Mouse (Mus musculus): Measurements from ENCODE around the gene Cisd1. TPM values are rescaled to one million over a fixed set of nuclear protein-coding genes. Genes with fewer than 3 reads are reported as not detected.

Gene Cisd1
- polyA plus RNA-seq, 1 experiment from 2014 or later, result 108 TPM

DNA sequence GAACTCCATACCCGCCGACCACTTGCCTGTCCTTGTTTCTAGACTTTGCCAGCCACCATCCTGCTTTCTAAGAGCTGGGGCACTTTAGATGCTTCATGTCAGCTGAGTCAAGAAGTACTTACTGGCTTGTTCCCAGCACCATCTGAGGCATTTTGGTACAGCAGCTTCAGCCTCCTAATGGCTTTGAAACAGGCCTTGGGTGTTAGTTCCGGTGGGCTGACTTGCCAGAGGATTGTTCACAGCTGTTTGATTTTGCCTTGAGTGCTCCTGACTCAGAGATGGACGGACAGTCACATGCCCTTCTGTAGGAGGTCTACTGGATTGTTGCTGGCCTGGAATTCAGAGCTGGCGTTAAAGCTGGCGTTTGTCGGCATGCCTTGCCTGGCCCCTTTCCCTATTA lies 16.3 kb upstream of the Cisd1 start:
- H3K9ac ChIP-seq (ENCODE audit: low read length), result no peak overlapping the region
- no peaks in the 10 kb centered on the region for H3K9me3 ChIP-seq (ENCODE audit: control insufficient read depth, low read length)
- H3K4me1 ChIP-seq (replicated peaks; ENCODE audit: control insufficient read depth, insufficient read depth, low read length), result peaks cover 7% of the 10 kb centered on the region; the same call in 1 of the 2 replicates
- 77% methylated on average over 7 of the region's 7 CpGs for WGBS
- no peak overlapping the region for H3K4me2 ChIP-seq (ENCODE audit: low read length)
- no peak overlapping the region for H3K27ac ChIP-seq (ENCODE audit: low read depth)
- H3K4me3 ChIP-seq (ENCODE audit: low read depth, low read length), result no peak overlapping the region
- no peaks in the 10 kb centered on the region for H3K27me3 ChIP-seq (replicated peaks; ENCODE audit: control insufficient read depth, insufficient read depth, low read length)
- no peak for ATAC-seq (replicated peaks; ENCODE audit: low FRiP score, low TSS enrichment, low read depth)
- no peak for DNase-seq (ENCODE audit: low spot score)
- H3K36me3 ChIP-seq (ENCODE audit: control insufficient read depth, insufficient read depth, low read length), result no peaks in the 10 kb centered on the region

DNA sequence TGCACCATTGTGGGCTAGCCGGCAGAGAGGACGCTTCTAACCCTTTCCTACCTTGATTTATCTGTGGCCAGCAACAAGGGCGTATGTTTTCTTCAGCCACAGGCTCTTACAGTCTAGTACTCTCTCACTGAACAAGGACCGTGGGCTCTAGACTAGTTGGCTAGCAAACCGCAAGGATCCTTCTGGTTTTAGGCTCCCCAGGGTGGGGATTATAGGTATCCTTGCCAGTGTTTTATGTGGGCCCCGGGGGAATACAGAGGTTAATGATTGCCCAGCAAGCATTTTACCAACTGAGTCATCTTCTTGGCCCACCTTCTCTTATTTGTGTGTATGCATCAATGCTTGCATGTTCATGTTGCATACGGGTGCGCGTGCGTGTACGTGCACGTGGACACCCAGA lies 10.2 kb upstream of the Cisd1 start:
- H3K4me2 ChIP-seq (ENCODE audit: low read length), result no peak overlapping the region
- H3K27ac ChIP-seq (ENCODE audit: low read depth), result no peak overlapping the region
- ATAC-seq (replicated peaks; ENCODE audit: low FRiP score, low TSS enrichment, low read depth) (no peak), DNase-seq (ENCODE audit: low spot score) (no peak)
- H3K27me3 ChIP-seq (replicated peaks; ENCODE audit: control insufficient read depth, insufficient read depth, low read length), result no peaks in the 10 kb centered on the region
- H3K36me3 ChIP-seq (ENCODE audit: control insufficient read depth, insufficient read depth, low read length), result 0 out of 2 replicates have a peak, but pooled peaks cover 6% of the 10 kb centered on the region
- no peak overlapping the region for H3K4me3 ChIP-seq (ENCODE audit: low read depth, low read length)
- no peaks in the 10 kb centered on the region; the same call in 1 of the 2 replicates for H3K4me1 ChIP-seq (replicated peaks; ENCODE audit: control insufficient read depth, insufficient read depth, low read length)
- H3K9me3 ChIP-seq (ENCODE audit: control insufficient read depth, low read length), result no peaks in the 10 kb centered on the region
- WGBS, result 80% methylated on average over 12 of the region's 12 CpGs
- no peak overlapping the region for H3K9ac ChIP-seq (ENCODE audit: low read length)

DNA sequence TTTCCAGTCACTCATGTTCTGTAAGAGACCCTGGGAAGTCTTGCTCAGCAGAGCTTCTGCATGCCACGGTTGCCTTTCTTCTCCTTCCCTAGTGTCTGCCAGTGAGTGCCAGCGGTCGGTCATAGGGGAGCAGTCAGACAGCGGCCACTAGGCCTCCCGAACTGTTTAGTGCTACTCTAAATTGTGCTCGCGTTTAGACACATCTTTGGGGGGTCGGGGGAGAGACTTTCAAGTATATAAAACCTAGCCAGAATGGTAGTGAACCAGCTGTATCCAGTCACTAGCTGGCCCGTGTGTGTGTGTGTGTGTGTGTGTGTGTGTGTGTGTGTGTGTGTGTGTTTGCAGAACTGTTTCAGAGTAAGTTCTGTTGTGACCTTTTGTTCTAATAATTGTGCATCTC lies 9.1 kb upstream of the Cisd1 start:
- Histone ChIP-seq H3K4me2 (ENCODE audit: low read length) (no peak overlapping the region), H3K4me3 (ENCODE audit: low read depth, low read length) (no peak overlapping the region), H3K9ac (ENCODE audit: low read length) (no peak overlapping the region), H3K9me3 (ENCODE audit: control insufficient read depth, low read length) (no peaks in the 10 kb centered on the region), H3K36me3 (ENCODE audit: control insufficient read depth, insufficient read depth, low read length) (0 out of 2 replicates have a peak, but pooled peaks cover 6% of the 10 kb centered on the region), H3K27me3 (replicated peaks; ENCODE audit: control insufficient read depth, insufficient read depth, low read length) (no peaks in the 10 kb centered on the region), H3K27ac (ENCODE audit: low read depth) (no peak overlapping the region), H3K4me1 (replicated peaks; ENCODE audit: control insufficient read depth, insufficient read depth, low read length) (peaks cover 4% of the 10 kb centered on the region; the same call in 1 of the 2 replicates)
- ATAC-seq (replicated peaks; ENCODE audit: low FRiP score, low TSS enrichment, low read depth), result no peak
- no peak for DNase-seq (ENCODE audit: low spot score)
- 62% methylated on average over 9 of the region's 9 CpGs for WGBS

DNA sequence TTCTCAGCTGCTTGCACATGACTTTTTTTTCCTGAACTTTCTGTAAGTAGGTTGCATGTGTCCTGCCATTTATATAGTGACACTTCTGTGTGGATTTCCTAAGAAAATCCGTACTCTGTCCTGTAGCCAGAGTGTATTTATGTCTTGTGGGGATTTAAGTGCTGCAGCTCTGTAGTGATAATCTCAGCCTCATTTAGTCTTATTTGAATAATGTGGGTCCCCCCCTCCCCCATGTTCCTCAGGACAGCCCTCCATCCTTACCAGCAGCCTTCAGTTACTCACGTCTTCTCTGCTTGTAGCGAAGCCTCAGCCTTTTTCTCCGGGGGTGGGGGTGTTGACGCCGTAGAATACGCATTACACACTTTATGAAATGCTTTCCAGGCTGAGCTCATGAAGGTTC lies 6.5 kb upstream of the Cisd1 start:
- no peaks in the 10 kb centered on the region for H3K27me3 ChIP-seq (replicated peaks; ENCODE audit: control insufficient read depth, insufficient read depth, low read length)
- H3K9me3 ChIP-seq (ENCODE audit: control insufficient read depth, low read length), result no peaks in the 10 kb centered on the region
- H3K4me1 ChIP-seq (replicated peaks; ENCODE audit: control insufficient read depth, insufficient read depth, low read length), result peaks cover 11% of the 10 kb centered on the region; the same call in 1 of the 2 replicates
- no peak overlapping the region for H3K4me2 ChIP-seq (ENCODE audit: low read length)
- DNase-seq (ENCODE audit: low spot score) (no peak), ATAC-seq (replicated peaks; ENCODE audit: low FRiP score, low TSS enrichment, low read depth) (no peak)
- no peak overlapping the region for H3K9ac ChIP-seq (ENCODE audit: low read length)
- H3K4me3 ChIP-seq (ENCODE audit: low read depth, low read length), result no peak overlapping the region
- WGBS, result 94% methylated on average over 7 of the region's 7 CpGs
- H3K27ac ChIP-seq (ENCODE audit: low read depth), result no peak overlapping the region
- 0 out of 2 replicates have a peak, but pooled peaks cover 6% of the 10 kb centered on the region for H3K36me3 ChIP-seq (ENCODE audit: control insufficient read depth, insufficient read depth, low read length)

DNA sequence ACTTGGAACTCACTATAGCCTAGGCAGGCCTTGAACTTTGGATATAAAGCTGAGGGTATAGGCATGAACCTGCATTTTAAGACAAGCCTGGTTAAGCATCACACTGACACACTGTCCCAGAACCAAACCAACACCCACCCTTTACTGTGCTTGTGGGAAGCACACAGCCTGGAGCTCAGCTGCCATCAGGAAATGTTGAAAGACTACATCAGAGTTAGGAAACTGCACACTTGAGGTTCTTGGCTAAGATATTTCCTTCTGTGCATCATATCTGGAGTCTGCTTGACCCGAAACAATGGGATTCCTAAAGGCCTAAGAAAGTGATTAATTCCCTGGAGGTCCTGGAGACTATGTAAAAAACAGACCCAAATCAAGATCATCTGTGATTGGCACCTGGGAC lies 4.5 kb upstream of the Cisd1 start:
- H3K9ac ChIP-seq (ENCODE audit: low read length), result no peak overlapping the region
- H3K36me3 ChIP-seq (ENCODE audit: control insufficient read depth, insufficient read depth, low read length), result 0 out of 2 replicates have a peak, but pooled peaks cover 6% of the 10 kb centered on the region
- 86% methylated on average over 1 of the region's 1 CpGs for WGBS
- peaks cover 13% of the 10 kb centered on the region; the same call in 1 of the 2 replicates for H3K4me1 ChIP-seq (replicated peaks; ENCODE audit: control insufficient read depth, insufficient read depth, low read length)
- ATAC-seq (replicated peaks; ENCODE audit: low FRiP score, low TSS enrichment, low read depth) (no peak), DNase-seq (ENCODE audit: low spot score) (no peak)
- no peaks in the 10 kb centered on the region for H3K27me3 ChIP-seq (replicated peaks; ENCODE audit: control insufficient read depth, insufficient read depth, low read length)
- H3K27ac ChIP-seq (ENCODE audit: low read depth), result no peak overlapping the region
- H3K9me3 ChIP-seq (ENCODE audit: control insufficient read depth, low read length), result no peaks in the 10 kb centered on the region
- H3K4me2 ChIP-seq (ENCODE audit: low read length), result peak overlapping the region; percentile 84
- H3K4me3 ChIP-seq (ENCODE audit: low read depth, low read length), result peak overlapping the region; percentile 83

DNA sequence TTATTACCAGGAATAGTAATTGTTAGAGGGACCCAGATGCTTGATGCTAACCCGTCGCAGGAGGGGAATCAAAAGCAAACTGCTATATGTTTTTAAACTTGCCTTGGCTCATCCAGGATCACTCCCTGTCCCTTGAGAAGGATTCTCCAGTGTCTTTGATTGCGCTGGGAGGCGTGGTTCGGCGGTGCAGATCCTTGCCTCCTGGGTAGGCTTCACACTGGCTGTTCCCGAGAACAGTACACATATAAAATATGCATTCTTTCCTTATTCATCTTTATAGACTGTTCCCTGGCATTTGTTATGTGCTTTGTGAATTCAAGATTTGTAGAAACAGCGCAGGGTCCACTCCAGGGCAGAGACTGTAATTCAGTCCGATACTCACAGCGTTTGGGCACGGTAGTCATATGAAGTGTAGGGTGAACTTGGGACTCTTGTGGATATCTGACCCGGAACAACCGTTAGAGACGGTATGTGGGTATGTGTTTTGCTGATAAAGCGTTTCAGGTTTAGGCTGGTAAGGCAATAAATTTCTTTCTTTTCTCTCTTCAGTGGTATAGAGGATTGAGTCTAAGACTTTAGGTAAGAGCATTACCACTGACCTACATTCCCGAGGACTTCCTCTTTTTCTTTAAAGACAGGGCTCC lies 4.0 kb upstream of the Cisd1 start:
- Histone ChIP-seq H3K27ac (ENCODE audit: low read depth) (no peak overlapping the region; the same call in 1 of the 2 replicates), H3K9ac (ENCODE audit: low read length) (peak overlapping the region; percentile 76), H3K36me3 (ENCODE audit: control insufficient read depth, insufficient read depth, low read length) (0 out of 2 replicates have a peak, but pooled peaks cover 6% of the 10 kb centered on the region), H3K4me1 (replicated peaks; ENCODE audit: control insufficient read depth, insufficient read depth, low read length) (peaks cover 17% of the 10 kb centered on the region), H3K9me3 (ENCODE audit: control insufficient read depth, low read length) (no peaks in the 10 kb centered on the region), H3K27me3 (replicated peaks; ENCODE audit: control insufficient read depth, insufficient read depth, low read length) (no peaks in the 10 kb centered on the region), H3K4me2 (ENCODE audit: low read length) (peak overlapping the region; percentile 84), H3K4me3 (ENCODE audit: low read depth, low read length) (peak overlapping the region; percentile 83)
- DNase-seq (ENCODE audit: low spot score) (no peak), ATAC-seq (replicated peaks; ENCODE audit: low FRiP score, low TSS enrichment, low read depth) (no peak)
- 17% methylated on average over 16 of the region's 16 CpGs for WGBS

DNA sequence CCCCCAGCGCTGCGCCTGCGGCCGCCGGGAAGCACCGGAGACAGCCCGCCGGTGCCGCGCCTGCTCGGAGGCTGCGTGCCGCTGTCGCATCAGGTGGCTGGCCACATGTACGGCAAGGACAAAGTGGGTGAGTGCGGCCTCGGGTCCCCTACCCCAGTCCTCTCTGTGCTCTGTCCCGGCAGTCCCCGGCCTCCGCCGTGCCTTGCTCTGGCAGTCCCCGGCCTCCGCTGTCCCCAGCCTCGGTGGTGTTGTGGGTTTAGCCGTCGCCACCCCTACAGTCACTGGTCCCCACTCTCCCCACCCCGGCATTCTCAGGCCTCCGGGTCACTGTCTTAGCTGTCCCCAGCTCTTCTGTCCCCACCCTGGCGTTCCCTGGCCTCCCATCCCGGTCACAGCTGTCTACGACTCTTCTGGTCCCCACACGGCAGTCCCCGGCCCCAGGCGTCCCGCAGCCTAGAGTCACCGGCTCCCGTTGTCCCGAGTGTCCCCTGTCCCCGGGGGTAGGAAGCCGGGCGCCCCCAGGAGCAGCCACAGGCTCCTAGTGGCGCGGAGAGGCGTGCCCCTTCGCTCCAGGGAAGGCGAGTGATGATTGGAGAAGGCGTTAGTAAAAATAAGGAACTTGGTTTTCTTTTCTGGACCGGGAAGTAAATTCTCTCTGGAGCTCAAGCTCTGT lies 3.3 kb upstream of the Cisd1 start:
- Histone ChIP-seq H3K4me2 (ENCODE audit: low read length) (peak overlapping the region; percentile 84), H3K36me3 (ENCODE audit: control insufficient read depth, insufficient read depth, low read length) (0 out of 2 replicates have a peak, but pooled peaks cover 6% of the 10 kb centered on the region), H3K27me3 (replicated peaks; ENCODE audit: control insufficient read depth, insufficient read depth, low read length) (no peaks in the 10 kb centered on the region), H3K4me3 (ENCODE audit: low read depth, low read length) (peak overlapping the region; percentile 83), H3K4me1 (replicated peaks; ENCODE audit: control insufficient read depth, insufficient read depth, low read length) (peaks cover 24% of the 10 kb centered on the region), H3K9ac (ENCODE audit: low read length) (peak overlapping the region; percentile 76), H3K27ac (ENCODE audit: low read depth) (peak overlapping the region; percentile 78), H3K9me3 (ENCODE audit: control insufficient read depth, low read length) (no peaks in the 10 kb centered on the region)
- ATAC-seq (replicated peaks; ENCODE audit: low FRiP score, low TSS enrichment, low read depth), result peak; percentile 48
- peak; percentile 80 for DNase-seq (ENCODE audit: low spot score)
- WGBS, result under 1% methylated on average over 34 of the region's 48 CpGs

DNA sequence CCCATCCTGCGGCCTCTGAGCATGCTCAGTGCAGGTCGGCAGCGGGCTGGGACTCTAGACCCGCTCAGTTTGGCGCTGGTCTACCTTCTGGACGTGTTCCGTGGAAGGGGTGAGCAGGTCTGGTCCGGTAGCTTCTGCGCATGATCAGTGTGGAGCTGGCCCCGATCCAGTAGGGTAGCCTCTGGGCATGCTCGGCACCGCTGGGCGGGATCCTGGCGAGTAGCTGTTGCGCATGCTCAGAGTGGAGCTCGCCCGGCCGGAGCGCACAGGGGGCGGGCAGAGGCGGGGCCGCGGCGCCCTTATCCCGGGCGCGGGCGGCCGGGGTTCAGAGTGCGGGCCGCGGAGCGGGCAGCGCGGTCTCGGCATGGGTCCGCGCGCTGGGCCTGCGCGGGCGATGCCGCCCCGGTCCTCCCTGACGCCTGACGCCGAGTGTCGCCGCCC lies 2.8 kb upstream of the Cisd1 start, which contains the start of gene Ipmk:
Ipmk (plus strand) TSS at position 255 of the 441 bp plus-strand sequence.
- peak within 1 kb of the TSS; percentile 83 for H3K4me3 ChIP-seq (ENCODE audit: low read depth, low read length)
- WGBS, result under 1% methylated on average over 48 of the region's 49 CpGs
- peak within 1 kb of the TSS; percentile 76 for H3K9ac ChIP-seq (ENCODE audit: low read length)
- peaks cover 25% of the 10 kb centered on the region for H3K4me1 ChIP-seq (replicated peaks; ENCODE audit: control insufficient read depth, insufficient read depth, low read length)
- ATAC-seq (replicated peaks; ENCODE audit: low FRiP score, low TSS enrichment, low read depth) (peak; percentile 88), DNase-seq (ENCODE audit: low spot score) (peak; percentile 99)
- H3K27me3 ChIP-seq (replicated peaks; ENCODE audit: control insufficient read depth, insufficient read depth, low read length), result no peaks in the 10 kb centered on the region
- H3K4me2 ChIP-seq (ENCODE audit: low read length), result peak within 1 kb of the TSS; percentile 84
- no peaks in the 10 kb centered on the region for H3K9me3 ChIP-seq (ENCODE audit: control insufficient read depth, low read length)
- H3K27ac ChIP-seq (ENCODE audit: low read depth), result peak within 1 kb of the TSS; percentile 78
- H3K36me3 ChIP-seq (ENCODE audit: control insufficient read depth, insufficient read depth, low read length), result 0 out of 2 replicates have a peak, but pooled peaks cover 6% of the 10 kb centered on the region
